Mouse (Mus musculus) liver, embryonic 14.5 days (tissue): ENCODE measurements around the gene Src.

Source experiments
- CTCF ChIP-seq: IDR thresholded peaks from 2 replicates; pipeline ENCODE4 v1.5.1; 2016; ENCODE audit warnings: antibody characterized with exemption, low read depth, control low read depth
- EP300 ChIP-seq: IDR thresholded peaks from 2 replicates; pipeline ENCODE4 v1.6.1; 2016; ENCODE audit warnings: antibody characterized with exemption, low read depth

DNA sequence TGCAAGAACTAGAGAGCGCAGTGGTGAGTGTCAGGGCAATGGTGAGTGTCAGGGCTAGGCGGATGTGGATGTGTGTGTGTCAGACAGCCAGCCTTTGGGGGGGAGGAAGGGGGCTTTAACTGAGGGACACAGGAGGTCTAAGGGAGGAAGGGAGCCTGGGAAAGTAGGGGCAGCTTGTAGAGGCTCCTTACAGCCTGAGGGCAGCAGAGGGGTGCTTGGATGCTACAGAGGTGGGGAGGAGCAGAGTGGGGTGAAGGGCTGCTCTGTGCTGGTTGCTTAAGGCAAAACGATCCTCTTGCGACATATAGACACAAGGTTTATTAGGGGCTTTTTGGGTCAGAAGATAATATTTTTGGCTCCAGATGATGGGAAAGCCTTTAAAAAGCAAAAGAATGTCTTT is 33.4 kb upstream of the Src start:
- TF ChIP-seq EP300 (no peak), CTCF (no peak)
